In the genomic region with DNA sequence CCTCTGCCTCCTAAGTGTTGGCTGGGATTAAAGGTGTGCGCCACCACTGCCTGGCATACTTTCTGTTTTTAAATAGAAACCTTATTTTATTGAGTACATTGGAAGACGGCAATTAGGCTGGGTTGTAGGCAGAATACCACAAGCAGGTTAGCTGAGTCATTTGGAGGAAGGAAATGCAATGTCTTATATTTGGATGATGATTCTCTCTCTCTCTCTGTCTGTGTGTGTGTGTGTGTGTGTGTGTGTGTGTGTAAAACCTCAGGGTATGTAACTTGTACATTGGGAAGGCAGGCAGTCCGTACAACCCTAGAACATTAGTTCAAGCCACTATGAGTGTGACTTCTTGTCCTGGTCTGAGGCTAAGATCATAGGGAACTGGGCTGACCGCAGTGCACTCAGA, we compare ENCODE assay signal across 22 mouse cellular contexts. TPM values are rescaled to one million over a fixed set of nuclear protein-coding genes. Genes with fewer than 3 reads are reported as not detected.
DNase-seq lines count a peak whose midpoint lies in the region; ATAC-seq lines count a peak whose summit lies in the region.
"Had no signal": no experiment of that assay in that cellular context is flagged by ENCODE, and none has a peak within 500 bp of the region (broad histone marks: within the 10 kb centered on the region; RNA-seq: fewer than 3 reads in every experiment).

No protein-coding gene starts in this region.

- peaks cover 36% of the 10 kb centered on the region for H3K4me1 ChIP-seq in megakaryocyte, embryonic 14.5 days
- no peaks in the 10 kb centered on the region for H3K4me1 ChIP-seq in kidney, embryonic 14.5 days (ENCODE audit: control insufficient read depth, insufficient read depth, low read length)
- no peaks in the 10 kb centered on the region for H3K4me1 ChIP-seq in hindbrain, embryonic 10.5 days (replicated peaks)
- H3K4me1 ChIP-seq: embryonic facial prominence, embryonic 10.5 days; forebrain, embryonic 13.5 days; heart, embryonic 15.5 days; hindbrain, embryonic 12.5 days had no signal

- peak; percentile 15 for DNase-seq in testis, postnatal 10 days (ENCODE audit: low spot score)
- DNase-seq in testis, postnatal 14 days (ENCODE audit: low spot score), result no peak
- DNase-seq in layer of hippocampus, adult 11-12 months (ENCODE audit: low spot score), result no peak
- no peak for DNase-seq in hindbrain, embryonic 10.5 days (ENCODE audit: low spot score)
- DNase-seq: adrenal gland, adult 8-10 months; cerebellum, adult 18-20 months; cerebellum, adult 9-11 months; cerebellum, postnatal 36 days; gastrocnemius, postnatal 36 days; heart, adult 2 months; heart, postnatal 14 days had no signal

- peak; percentile 87 for ATAC-seq in granulocyte monocyte progenitor cell, adult 5-6 weeks (replicated peaks; ENCODE audit: poor library complexity, severe bottlenecking)
- ATAC-seq in kidney, embryonic 14.5 days (ENCODE audit: low FRiP score, low TSS enrichment), result no peak
- ATAC-seq: forebrain, embryonic 13.5 days; hindbrain, embryonic 16.5 days; inflammation-experienced regulatory T-cells, adult 6 months had no signal

- peaks cover 1% of the 10 kb centered on the region for H3K27me3 ChIP-seq in megakaryocyte, embryonic 14.5 days (replicated peaks)
- H3K27me3 ChIP-seq in kidney, embryonic 14.5 days (ENCODE audit: control insufficient read depth, insufficient read depth, low read length), result no peaks in the 10 kb centered on the region
- H3K27me3 ChIP-seq in hindbrain, embryonic 10.5 days (ENCODE audit: insufficient read depth, poor library complexity, severe bottlenecking), result no peaks in the 10 kb centered on the region
- H3K27me3 ChIP-seq: CH12.LX; forebrain, embryonic 13.5 days; heart, embryonic 15.5 days; hindbrain, embryonic 12.5 days had no signal

- H3K4me3 ChIP-seq in megakaryocyte, embryonic 14.5 days (replicated peaks), result peak overlapping the region; percentile 1
- H3K4me3 ChIP-seq in kidney, embryonic 14.5 days (ENCODE audit: low read length), result no peak overlapping the region
- no peak overlapping the region for H3K4me3 ChIP-seq in hindbrain, embryonic 10.5 days
- H3K4me3 ChIP-seq: embryonic facial prominence, embryonic 10.5 days; forebrain, embryonic 13.5 days; heart, adult 2 months; heart, embryonic 15.5 days; hindbrain, embryonic 12.5 days had no signal

- H3K27ac ChIP-seq in kidney, embryonic 14.5 days (ENCODE audit: low read depth, low read length), result no peak overlapping the region
- H3K27ac ChIP-seq in hindbrain, embryonic 10.5 days, result no peak overlapping the region
- H3K27ac ChIP-seq: embryonic facial prominence, embryonic 10.5 days; forebrain, embryonic 13.5 days; heart, adult 2 months; heart, embryonic 15.5 days; hindbrain, embryonic 12.5 days had no signal

- H3K9ac ChIP-seq in kidney, embryonic 14.5 days (ENCODE audit: low read depth, low read length), result no peak overlapping the region
- H3K9ac ChIP-seq: forebrain, embryonic 13.5 days; heart, embryonic 15.5 days; hindbrain, embryonic 12.5 days had no signal

- H3K9me3 ChIP-seq in megakaryocyte, embryonic 14.5 days, result no peaks in the 10 kb centered on the region
- no peaks in the 10 kb centered on the region for H3K9me3 ChIP-seq in kidney, embryonic 14.5 days (ENCODE audit: control insufficient read depth, low read length)
- no peaks in the 10 kb centered on the region for H3K9me3 ChIP-seq in hindbrain, embryonic 10.5 days
- H3K9me3 ChIP-seq: embryonic facial prominence, embryonic 10.5 days; forebrain, embryonic 13.5 days; heart, embryonic 15.5 days; hindbrain, embryonic 12.5 days had no signal

- WGBS in kidney, embryonic 14.5 days, result 91% methylated on average over 4 of the region's 4 CpGs
- WGBS in hindbrain, embryonic 10.5 days, result 94% methylated on average over 4 of the region's 4 CpGs

- H3K36me3 ChIP-seq in megakaryocyte, embryonic 14.5 days (replicated peaks; ENCODE audit: low read length), result peaks cover 4% of the 10 kb centered on the region
- H3K36me3 ChIP-seq in kidney, embryonic 14.5 days (ENCODE audit: control insufficient read depth, insufficient read depth, low read length), result no peaks in the 10 kb centered on the region
- peaks cover 7% of the 10 kb centered on the region; the same call in 1 of the 2 replicates for H3K36me3 ChIP-seq in hindbrain, embryonic 10.5 days
- H3K36me3 ChIP-seq: heart, embryonic 15.5 days; hindbrain, embryonic 12.5 days had no signal

- no peak overlapping the region for H3K4me2 ChIP-seq in kidney, embryonic 14.5 days (replicated peaks; ENCODE audit: low read depth, low read length)
- H3K4me2 ChIP-seq: forebrain, embryonic 13.5 days; heart, embryonic 11.5 days; heart, embryonic 15.5 days; hindbrain, embryonic 12.5 days had no signal

RNA-seq across cellular contexts. Expression of a gene that starts 10.8 kb away (rescaled TPM):
- total RNA-seq in granulocyte monocyte progenitor cell, adult 5-6 weeks (2014; fragmentation: Nextera tagmentation), result 117 and 123 TPM in 2 replicates
- total RNA-seq in granulocyte monocyte progenitor cell, adult 5-6 weeks (2017), result 86.2 and 87.3 TPM in 2 replicates
- polyA plus RNA-seq in megakaryocyte, embryonic 14.5 days (2012; ENCODE audit: insufficient read depth, low replicate concordance), result 10.9 and 58.1 TPM in 2 replicates
- 166 and 188 TPM in 2 replicates for polyA plus RNA-seq in kidney, embryonic 14.5 days (2014; fragmentation: Nextera tagmentation; extraction: Ambion mirVana)
- polyA plus RNA-seq in hindbrain, embryonic 10.5 days (2016; fragmentation: Nextera tagmentation; extraction: Ambion mirVana), result 181 and 189 TPM in 2 replicates

RNA-seq across cellular contexts. Expression of a gene that starts 24.5 kb away (rescaled TPM):
- 12.2 and 35.5 TPM in 2 replicates for total RNA-seq in granulocyte monocyte progenitor cell, adult 5-6 weeks (2014; fragmentation: Nextera tagmentation)
- total RNA-seq in granulocyte monocyte progenitor cell, adult 5-6 weeks (2017), result 29.3 and 31.4 TPM in 2 replicates
- 4.2 and 6.1 TPM in 2 replicates for polyA plus RNA-seq in megakaryocyte, embryonic 14.5 days (2012; ENCODE audit: insufficient read depth, low replicate concordance)
- polyA plus RNA-seq in kidney, embryonic 14.5 days (2014; fragmentation: Nextera tagmentation; extraction: Ambion mirVana), result 8.4 and 17.3 TPM in 2 replicates
- 13.7 and 14.5 TPM in 2 replicates for polyA plus RNA-seq in hindbrain, embryonic 10.5 days (2016; fragmentation: Nextera tagmentation; extraction: Ambion mirVana)
